Mouse (Mus musculus) kidney, adult 11 months (tissue): ENCODE measurements at regions not wholly inside any gene's neighbourhood (a gene's known extent, or its start where the extent isn't known, plus 50 kb on each side); places are given as distances from the start of the nearest gene placed in this dataset.

Source experiments
- DNase-seq: peaks from one replicate; pipeline ENCODE4 v3.0.0; 2022

DNA sequence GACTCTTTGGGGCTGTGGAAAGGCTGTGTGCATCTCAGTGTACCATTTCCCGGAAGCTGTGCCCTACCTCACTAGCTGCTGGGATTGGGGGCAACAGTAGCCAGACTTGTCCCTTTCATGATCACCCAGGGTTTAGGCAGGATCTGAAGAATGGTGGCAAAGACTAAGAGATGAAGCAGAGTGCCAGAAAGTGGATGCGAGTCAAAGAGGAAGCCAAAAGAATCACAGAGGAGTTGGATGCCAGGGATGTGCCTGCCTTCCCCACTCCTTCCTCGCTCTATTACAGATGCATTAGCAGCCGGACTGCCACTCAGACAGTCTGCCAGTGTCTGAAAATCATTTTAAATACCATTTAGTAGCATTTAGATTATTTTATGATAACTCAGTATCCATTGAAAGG lies 271.5 kb upstream of the Slc24a2 start:
- DNase-seq = no peak

DNA sequence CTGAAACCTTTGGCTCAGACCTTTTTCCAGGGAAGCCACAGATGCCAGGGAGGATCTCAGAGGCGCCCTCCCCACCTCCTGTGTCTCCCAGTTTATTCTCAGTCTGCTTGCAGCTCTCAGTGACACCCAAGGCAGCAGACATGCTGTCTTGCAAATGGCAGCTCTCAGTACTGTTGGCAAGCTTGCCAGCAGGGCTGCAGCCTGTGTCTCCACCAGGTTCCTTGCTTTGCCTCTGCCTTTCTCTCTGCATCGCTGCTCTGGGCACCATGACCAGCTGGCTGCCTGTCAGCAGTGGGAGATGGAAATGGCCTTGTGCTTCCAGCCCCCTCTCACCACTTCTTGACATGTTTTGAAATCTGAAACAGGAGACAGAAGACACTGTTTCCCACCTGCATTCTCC lies 270.2 kb upstream of the Slc24a2 start:
- DNase-seq = no peak

DNA sequence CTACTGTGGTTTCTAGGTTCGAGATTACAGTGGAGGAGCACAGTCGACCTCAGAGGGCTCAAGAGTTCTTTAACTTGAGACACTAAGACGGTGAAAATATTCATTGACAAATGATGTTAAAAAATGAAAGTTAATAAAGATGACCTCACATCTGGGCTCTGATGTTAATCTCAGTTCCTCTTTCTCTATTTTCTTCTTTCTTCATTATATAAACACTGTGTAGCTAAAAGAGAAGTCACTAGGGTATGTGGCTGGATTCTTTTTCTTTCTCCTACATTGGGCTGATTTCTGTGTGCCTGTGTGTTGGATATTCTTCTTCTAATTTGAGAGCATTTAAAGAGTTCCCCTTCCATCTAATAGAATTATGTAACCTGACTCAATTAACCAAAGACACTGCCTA lies 257.5 kb upstream of the Slc24a2 start:
- DNase-seq = no peak

DNA sequence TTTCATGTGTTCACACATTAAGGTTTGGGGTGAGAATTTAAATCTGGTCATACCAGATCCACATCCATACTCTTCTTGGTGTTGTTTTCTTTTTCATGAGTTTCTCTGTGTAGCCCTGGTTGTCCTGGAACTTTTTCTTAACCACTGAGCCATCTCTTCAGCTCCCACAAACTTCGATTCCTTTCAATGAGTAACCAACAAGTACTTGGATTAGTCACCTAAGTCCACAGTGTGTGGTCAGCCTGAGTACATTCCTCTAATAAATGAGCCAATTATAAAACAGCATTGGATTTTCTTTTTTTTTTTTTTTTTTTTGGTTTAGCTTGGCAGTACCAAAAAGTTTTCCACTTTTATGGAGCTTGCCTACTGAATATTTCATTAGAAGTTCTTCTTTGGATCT lies 245.3 kb upstream of the Slc24a2 start:
- DNase-seq = no peak

GRCm38 (mm10) chr4:87473331-87474039 lies 243.2 kb upstream of the Slc24a2 start:
- no peak for DNase-seq

DNA sequence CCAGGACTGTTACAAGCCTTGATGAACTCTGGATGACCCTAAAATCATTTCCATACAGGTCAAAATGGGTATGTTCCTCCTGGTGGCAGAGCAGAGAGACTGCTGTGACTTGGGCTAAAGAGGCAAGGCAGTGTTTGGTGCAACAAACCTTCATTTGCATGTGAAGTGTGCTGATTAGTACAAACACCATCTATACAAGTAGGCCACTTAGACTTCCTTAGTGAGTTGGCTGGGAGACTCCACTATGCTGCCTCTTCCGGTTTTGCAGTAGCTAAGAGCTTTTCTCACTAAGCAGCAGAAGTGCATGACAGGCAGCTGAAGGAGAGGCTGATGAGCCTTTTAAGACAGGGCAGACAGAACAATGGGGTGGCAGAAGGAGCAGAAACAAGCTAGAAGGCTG lies 242.5 kb upstream of the Slc24a2 start:
- no peak for DNase-seq

DNA sequence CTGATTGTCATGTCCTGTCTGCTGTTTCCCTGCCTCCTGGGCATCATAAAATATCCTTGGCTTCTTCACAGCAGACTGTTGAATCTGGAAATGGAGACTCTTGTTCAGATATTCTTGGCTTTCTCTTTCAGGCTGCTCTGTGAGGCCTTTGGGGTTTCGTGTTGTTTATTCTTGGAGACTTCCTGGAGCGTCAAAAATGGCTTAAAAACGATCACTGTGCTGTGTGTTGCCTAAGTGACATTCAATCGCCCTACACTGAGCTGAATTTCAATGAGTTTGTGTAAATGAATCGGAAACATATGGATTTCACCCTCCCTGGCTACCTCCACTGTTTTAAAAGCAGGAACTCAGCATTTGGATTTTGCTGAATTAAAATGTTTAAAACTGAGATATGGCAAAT lies 241.1 kb upstream of the Slc24a2 start:
- no peak for DNase-seq

- DNase-seq = no peak
These were observed 237.3 kb upstream of the Slc24a2 start for GRCm38 (mm10) chr4:87467600-87467999.

GRCm38 (mm10) chr4:87467018-87467417 lies 236.7 kb upstream of the Slc24a2 start:
- no peak for DNase-seq

DNA sequence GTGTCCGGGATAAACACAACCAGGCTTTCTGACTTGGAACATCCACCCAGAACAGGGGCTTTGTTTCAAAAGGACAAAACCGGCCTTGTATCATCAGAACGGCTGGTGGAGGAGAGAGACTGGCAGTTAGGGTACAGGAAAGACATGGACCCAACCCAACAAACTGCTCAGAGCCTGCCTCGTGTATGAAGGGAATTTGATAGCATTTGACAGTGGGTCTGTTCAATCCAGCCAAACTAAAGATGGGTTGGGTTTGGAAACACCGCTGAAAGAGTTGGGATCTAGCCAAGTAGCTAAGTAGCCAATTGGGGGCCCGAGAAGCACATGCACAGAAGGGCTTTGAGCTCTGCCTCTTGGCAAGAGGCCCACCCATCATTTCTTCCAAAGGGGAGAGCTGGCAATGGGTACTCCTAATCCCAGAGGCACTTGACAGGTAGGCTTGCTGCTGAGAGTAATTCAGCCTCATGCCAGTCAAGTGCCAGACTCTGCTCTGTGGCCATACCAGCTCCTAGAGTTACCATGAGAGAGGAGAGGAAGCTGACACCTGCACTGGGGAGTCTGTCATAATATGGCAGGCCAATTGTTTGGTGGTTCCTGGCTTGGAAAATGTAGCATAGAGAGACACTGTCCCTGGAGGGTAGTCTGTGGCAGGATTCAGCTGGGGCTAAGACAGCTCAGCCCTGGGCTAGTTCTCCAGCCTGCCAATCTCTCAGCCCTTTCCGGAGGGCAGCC lies 231.1 kb upstream of the Slc24a2 start:
- no peak for DNase-seq

DNA sequence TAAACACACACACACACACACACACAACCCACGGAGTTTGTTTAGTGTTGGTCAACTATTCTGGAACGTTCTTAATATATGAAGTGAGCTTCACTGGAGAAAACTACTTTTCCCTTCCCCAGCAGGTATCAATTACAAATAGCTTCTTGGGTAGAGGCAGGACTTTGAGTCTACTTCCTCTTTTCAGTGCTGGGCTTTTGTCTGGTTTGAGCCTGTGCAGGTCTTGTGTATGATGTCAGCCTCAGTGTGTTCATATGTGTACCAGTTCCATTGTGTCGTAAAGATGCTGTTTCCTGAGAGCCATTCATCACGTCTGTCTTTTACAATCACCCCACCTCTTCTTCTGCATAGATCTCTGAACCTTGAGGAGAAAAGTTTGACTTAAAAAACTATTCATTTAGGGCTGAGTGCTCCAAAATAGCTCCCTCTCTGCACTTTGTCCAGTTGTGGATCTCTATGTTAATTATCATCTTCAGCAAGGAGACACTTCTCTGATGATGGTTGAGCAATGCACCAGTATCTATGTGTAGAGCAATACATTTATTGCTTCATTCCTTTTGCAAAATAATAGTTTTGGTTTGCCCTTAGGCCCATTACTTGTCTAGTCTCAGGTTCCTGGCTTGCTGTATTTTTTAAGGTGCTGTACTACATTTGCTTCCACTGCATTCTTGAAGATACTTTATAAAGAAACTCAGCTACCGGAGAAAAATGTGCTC lies 225.7 kb upstream of the Slc24a2 start:
- DNase-seq = no peak

- DNase-seq = no peak
These were observed 221.8 kb upstream of the Slc24a2 start for GRCm38 (mm10) chr4:87452122-87452521.

GRCm38 (mm10) chr4:87451251-87451650 lies 221.0 kb upstream of the Slc24a2 start:
- DNase-seq = no peak

DNA sequence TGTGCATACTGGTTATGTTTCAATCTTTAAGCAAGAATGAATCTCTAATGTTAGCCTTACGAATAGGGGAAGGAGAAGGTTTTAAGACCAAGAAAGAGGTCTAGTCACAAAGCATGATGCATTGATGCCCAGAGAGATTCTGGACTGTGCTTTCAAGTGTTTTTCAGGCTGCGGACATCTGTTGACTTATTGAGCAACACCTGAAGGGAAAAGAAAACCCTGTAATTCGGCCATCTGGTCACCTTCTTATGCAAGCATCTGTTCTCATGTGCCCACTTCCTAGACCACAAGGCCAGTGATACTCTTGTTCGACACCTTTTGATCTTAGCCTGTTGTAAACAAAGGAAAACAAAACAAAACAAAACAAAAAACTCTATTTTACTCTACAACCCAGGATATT lies 218.1 kb upstream of the Slc24a2 start:
- DNase-seq = no peak

GRCm38 (mm10) chr4:87446856-87447255 lies 216.6 kb upstream of the Slc24a2 start:
- DNase-seq = no peak

GRCm38 (mm10) chr4:87434136-87434535 lies 203.9 kb upstream of the Slc24a2 start:
- no peak for DNase-seq

DNA sequence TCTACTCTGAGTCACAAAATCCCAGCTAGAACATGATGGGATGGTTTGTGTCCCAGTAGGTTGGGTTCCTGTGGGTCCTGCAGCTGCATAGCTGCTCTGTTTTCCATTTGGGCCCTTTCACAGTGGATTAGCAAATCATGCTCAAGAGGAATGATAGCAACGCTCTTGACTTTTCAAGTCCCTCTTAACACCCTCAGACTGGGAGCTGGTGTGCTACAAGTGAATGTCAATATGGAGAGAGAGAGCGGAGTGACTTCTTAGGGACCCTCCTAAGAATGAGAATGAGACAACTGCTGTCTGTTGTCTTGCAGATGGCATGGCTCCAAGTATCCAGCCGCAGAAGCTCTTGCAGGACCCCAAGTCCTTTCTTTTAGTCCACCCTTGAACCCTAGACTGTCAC lies 198.1 kb upstream of the Slc24a2 start:
- DNase-seq = no peak

DNA sequence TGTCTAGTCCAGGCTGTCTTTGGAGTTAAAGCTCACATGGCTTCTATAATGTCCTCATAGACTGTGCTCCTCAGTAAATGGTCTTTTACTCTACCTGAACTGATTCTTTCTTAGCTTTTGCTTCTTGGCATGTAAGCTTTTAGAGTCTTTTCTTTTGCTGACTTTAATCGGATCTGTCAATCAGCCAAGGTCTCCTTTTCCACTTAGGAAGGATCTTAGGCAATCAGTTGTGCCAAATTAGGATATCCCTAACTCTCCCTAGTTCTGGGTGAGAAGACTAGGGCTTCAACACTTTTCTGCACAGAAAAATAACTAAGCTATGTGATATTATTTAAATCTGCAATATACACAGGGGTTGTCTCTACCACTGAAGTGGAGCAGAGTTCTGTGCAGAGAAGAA lies 193.8 kb upstream of the Slc24a2 start:
- DNase-seq = no peak

DNA sequence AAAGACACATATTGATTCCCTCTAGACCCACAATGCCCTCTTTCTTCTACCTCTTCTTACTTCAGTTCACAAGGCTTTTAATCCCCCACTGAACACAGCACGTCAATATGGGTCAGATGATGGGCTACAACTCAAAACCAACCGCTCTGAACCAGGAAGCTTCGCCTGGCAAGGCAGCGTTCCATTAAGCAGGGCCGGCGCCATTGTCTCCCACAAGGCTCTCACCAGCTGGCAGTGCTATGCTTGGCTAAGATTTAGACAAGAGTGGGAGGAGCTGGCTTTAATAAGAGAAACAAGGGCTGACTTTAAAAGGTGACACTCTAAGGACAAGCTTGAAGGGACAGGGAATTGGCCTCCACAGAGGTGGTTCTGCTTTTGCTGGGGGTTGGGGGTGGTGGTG lies 192.3 kb upstream of the Slc24a2 start:
- no peak for DNase-seq

DNA sequence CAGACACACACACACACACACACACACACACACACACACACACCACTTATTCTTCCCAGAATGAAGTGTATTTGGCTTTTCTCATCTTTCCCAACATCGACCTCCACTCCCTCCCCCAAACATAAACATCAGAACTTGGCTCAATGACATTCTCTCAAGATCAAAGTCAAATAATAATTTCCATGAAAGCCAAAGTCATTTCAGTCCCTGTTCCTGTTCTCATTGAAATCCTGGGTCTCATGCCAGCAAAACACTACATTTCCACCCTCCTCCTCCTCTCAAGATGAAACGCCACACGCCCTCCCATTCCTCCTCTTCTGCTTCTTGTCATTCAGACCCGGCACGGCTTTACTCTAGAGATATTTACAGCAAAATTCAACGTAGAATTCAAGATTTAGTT lies 173.1 kb upstream of the Slc24a2 start:
- DNase-seq = no peak

GRCm38 (mm10) chr4:87402173-87402556 lies 171.9 kb upstream of the Slc24a2 start:
- no peak for DNase-seq

- DNase-seq = no peak
These were observed 171.3 kb upstream of the Slc24a2 start for GRCm38 (mm10) chr4:87401316-87402172.

GRCm38 (mm10) chr4:87386835-87387234 lies 156.6 kb upstream of the Slc24a2 start:
- DNase-seq = no peak
